Mouse (Mus musculus) embryonic facial prominence, embryonic 12.5 days (tissue): ENCODE results near the gene Fmo6. TPM values are rescaled to one million over a fixed set of nuclear protein-coding genes. Genes with fewer than 3 reads are reported as not detected.

Source experiments
- ATAC-seq: fragments of 200-750 bp; cut with Nextera tagmentation; 2 replicates; pipeline ENCODE4 v1.8.0; 2017; ENCODE audit not compliant: insufficient number of reproducible peaks, insufficient read depth, low FRiP score, low TSS enrichment
- H3K27ac ChIP-seq: fragments of 300-500 bp; sonication (generic); 2 replicates; pipeline ENCODE4 v1.5.1; 2016; ENCODE audit warnings: mild to moderate bottlenecking
- H3K27me3 ChIP-seq: fragments of 300-500 bp; sonication (generic); 2 replicates; pipeline ENCODE4 v1.6.1; 2016; ENCODE audit warnings: mild to moderate bottlenecking, moderate library complexity
- H3K36me3 ChIP-seq: fragments of 300-500 bp; sonication (generic); 2 replicates; pipeline ENCODE4 v1.6.1; 2016; ENCODE audit warnings: mild to moderate bottlenecking
- H3K4me1 ChIP-seq: fragments of 300-500 bp; sonication (generic); 2 replicates; pipeline ENCODE4 v1.6.1; 2016
- H3K4me2 ChIP-seq: fragments of 300-500 bp; sonication (generic); replicated peaks from 2 replicates; pipeline ENCODE4 v1.6.1; 2016; ENCODE audit warnings: mild to moderate bottlenecking, moderate library complexity
- H3K4me3 ChIP-seq: fragments of 300-500 bp; sonication (generic); 2 replicates; pipeline ENCODE4 v1.5.1; 2016; ENCODE audit warnings: mild to moderate bottlenecking
- H3K9ac ChIP-seq: fragments of 300-500 bp; sonication (generic); 2 replicates; pipeline ENCODE4 v1.6.1; 2016; ENCODE audit warnings: mild to moderate bottlenecking, moderate library complexity
- H3K9me3 ChIP-seq: fragments of 300-500 bp; sonication (generic); 2 replicates; pipeline ENCODE4 v1.6.1; 2016; ENCODE audit warnings: mild to moderate bottlenecking, moderate library complexity
- WGBS: fragments of 180-500 bp; shearing (Covaris S2); methylation state at CpG from one replicate; pipeline ENCODE4 v1.1.7; 2016; 5-methylcytosine and 5-hydroxymethylcytosine counted together
- polyA plus RNA-seq: library from polyadenylated mRNA; unstranded; fragments of >200 nt; fragmentation: Nextera tagmentation; extraction: Ambion mirVana; gene quantifications from 2 replicates; pipeline ENCODE4 v1.2.1, GENCODE M21; 2016

Fmo6 gene
- polyA plus RNA-seq, 1 experiment from 2014 or later = 0.15 TPM

GRCm38 (mm10) chr1:162937970-162938695 lies 818 bp upstream of the Fmo6 start:
- H3K27me3 ChIP-seq = no peaks in the 10 kb centered on the region
- no peak for ATAC-seq
- WGBS = 63% methylated on average over 5 of the region's 5 CpGs
- peaks cover 7% of the 10 kb centered on the region; the same call in 1 of the 2 replicates for H3K4me1 ChIP-seq
- no peak overlapping the region for H3K9ac ChIP-seq
- no peak overlapping the region for H3K27ac ChIP-seq
- H3K36me3 ChIP-seq = no peaks in the 10 kb centered on the region
- H3K9me3 ChIP-seq = no peaks in the 10 kb centered on the region
- H3K4me2 ChIP-seq = no peak overlapping the region
- no peak overlapping the region for H3K4me3 ChIP-seq

- H3K36me3 ChIP-seq = no peaks in the 10 kb centered on the region
- 45% methylated on average over 4 of the region's 4 CpGs for WGBS
- H3K4me1 ChIP-seq = peaks cover 7% of the 10 kb centered on the region; the same call in 1 of the 2 replicates
- no peak overlapping the region for H3K4me2 ChIP-seq
- no peaks in the 10 kb centered on the region for H3K27me3 ChIP-seq
- no peak overlapping the region for H3K9ac ChIP-seq
- no peak for ATAC-seq
- no peak overlapping the region for H3K4me3 ChIP-seq
- no peaks in the 10 kb centered on the region for H3K9me3 ChIP-seq
- H3K27ac ChIP-seq = no peak overlapping the region
Observed at GRCm38 (mm10) chr1:162934374-162935012, 2.8 kb downstream of the Fmo6 start.

GRCm38 (mm10) chr1:162932386-162932785 lies 4.9 kb downstream of the Fmo6 start:
- Histone ChIP-seq H3K9me3 (no peaks in the 10 kb centered on the region), H3K36me3 (no peaks in the 10 kb centered on the region), H3K27me3 (no peaks in the 10 kb centered on the region), H3K4me1 (peaks cover 7% of the 10 kb centered on the region; the same call in 1 of the 2 replicates), H3K4me3 (no peak overlapping the region), H3K4me2 (no peak overlapping the region), H3K9ac (no peak overlapping the region), H3K27ac (no peak overlapping the region)
- no peak for ATAC-seq
- WGBS = 86% methylated on average over 4 of the region's 4 CpGs

GRCm38 (mm10) chr1:162931880-162932279 lies 5.4 kb downstream of the Fmo6 start:
- ATAC-seq = no peak
- WGBS = 68% methylated on average over 5 of the region's 5 CpGs
- H3K4me3 ChIP-seq = no peak overlapping the region
- no peak overlapping the region for H3K27ac ChIP-seq
- H3K9ac ChIP-seq = no peak overlapping the region
- H3K4me2 ChIP-seq = no peak overlapping the region
- H3K4me1 ChIP-seq = peaks cover 7% of the 10 kb centered on the region; the same call in 1 of the 2 replicates
- no peaks in the 10 kb centered on the region for H3K36me3 ChIP-seq
- H3K9me3 ChIP-seq = no peaks in the 10 kb centered on the region
- no peaks in the 10 kb centered on the region for H3K27me3 ChIP-seq

GRCm38 (mm10) chr1:162931310-162931875 lies 5.9 kb downstream of the Fmo6 start:
- Histone ChIP-seq H3K9me3 (no peaks in the 10 kb centered on the region), H3K4me1 (peaks cover 7% of the 10 kb centered on the region; the same call in 1 of the 2 replicates), H3K27me3 (no peaks in the 10 kb centered on the region), H3K27ac (no peak overlapping the region), H3K4me3 (no peak overlapping the region), H3K4me2 (no peak overlapping the region), H3K9ac (no peak overlapping the region), H3K36me3 (no peaks in the 10 kb centered on the region)
- WGBS = 72% methylated on average over 4 of the region's 4 CpGs
- ATAC-seq = no peak

- peaks cover 7% of the 10 kb centered on the region; the same call in 1 of the 2 replicates for H3K4me1 ChIP-seq
- no peaks in the 10 kb centered on the region for H3K27me3 ChIP-seq
- 79% methylated on average over 2 of the region's 2 CpGs for WGBS
- H3K36me3 ChIP-seq = no peaks in the 10 kb centered on the region
- no peak overlapping the region for H3K9ac ChIP-seq
- H3K4me3 ChIP-seq = no peak overlapping the region
- no peak overlapping the region for H3K27ac ChIP-seq
- ATAC-seq = no peak
- no peak overlapping the region for H3K4me2 ChIP-seq
- H3K9me3 ChIP-seq = no peaks in the 10 kb centered on the region
Observed at GRCm38 (mm10) chr1:162930631-162931030, 6.7 kb downstream of the Fmo6 start.

GRCm38 (mm10) chr1:162929146-162929545 lies 8.2 kb downstream of the Fmo6 start:
- no peak for ATAC-seq
- no peak overlapping the region for H3K4me2 ChIP-seq
- no peaks in the 10 kb centered on the region for H3K9me3 ChIP-seq
- H3K4me1 ChIP-seq = peaks cover 1% of the 10 kb centered on the region; the same call in 1 of the 2 replicates
- H3K4me3 ChIP-seq = no peak overlapping the region
- H3K9ac ChIP-seq = no peak overlapping the region
- H3K27me3 ChIP-seq = no peaks in the 10 kb centered on the region
- H3K36me3 ChIP-seq = no peaks in the 10 kb centered on the region
- 82% methylated on average over 3 of the region's 3 CpGs for WGBS
- no peak overlapping the region for H3K27ac ChIP-seq

- H3K27ac ChIP-seq = no peak overlapping the region
- 73% methylated on average over 1 of the region's 1 CpGs for WGBS
- H3K4me2 ChIP-seq = no peak overlapping the region
- H3K4me3 ChIP-seq = no peak overlapping the region
- H3K27me3 ChIP-seq = no peaks in the 10 kb centered on the region
- no peak for ATAC-seq
- H3K9ac ChIP-seq = no peak overlapping the region
- no peaks in the 10 kb centered on the region for H3K9me3 ChIP-seq
- H3K36me3 ChIP-seq = no peaks in the 10 kb centered on the region
- H3K4me1 ChIP-seq = no peaks in the 10 kb centered on the region
Observed at GRCm38 (mm10) chr1:162925121-162925520, 12.2 kb downstream of the Fmo6 start.

- WGBS = 80% methylated on average over 8 of the region's 8 CpGs
- Histone ChIP-seq H3K9ac (no peak overlapping the region), H3K4me1 (no peaks in the 10 kb centered on the region), H3K4me2 (no peak overlapping the region), H3K27ac (no peak overlapping the region), H3K27me3 (no peaks in the 10 kb centered on the region), H3K4me3 (no peak overlapping the region), H3K9me3 (no peaks in the 10 kb centered on the region), H3K36me3 (no peaks in the 10 kb centered on the region)
- no peak for ATAC-seq
Observed at GRCm38 (mm10) chr1:162916661-162917060, 20.7 kb downstream of the Fmo6 start.

- Histone ChIP-seq H3K36me3 (no peaks in the 10 kb centered on the region), H3K4me1 (no peaks in the 10 kb centered on the region)
- WGBS = 87% methylated on average over 4 of the region's 4 CpGs
Observed at GRCm38 (mm10) chr1:162914932-162915556, 22.3 kb downstream of the Fmo6 start.

GRCm38 (mm10) chr1:162912085-162912484 lies 25.2 kb downstream of the Fmo6 start:
- Histone ChIP-seq H3K27me3 (no peaks in the 10 kb centered on the region), H3K4me1 (no peaks in the 10 kb centered on the region), H3K36me3 (no peaks in the 10 kb centered on the region), H3K4me2 (no peak overlapping the region), H3K27ac (no peak overlapping the region), H3K9ac (no peak overlapping the region), H3K4me3 (no peak overlapping the region), H3K9me3 (no peaks in the 10 kb centered on the region)
- ATAC-seq = no peak

More at GRCm38 (mm10) chr1:162914932-162915556, 22.3 kb downstream of the Fmo6 start:
- H3K4me3 ChIP-seq = no peak overlapping the region
- H3K4me2 ChIP-seq = no peak overlapping the region
- no peak overlapping the region for H3K9ac ChIP-seq
- no peak for ATAC-seq
- no peaks in the 10 kb centered on the region for H3K27me3 ChIP-seq
- no peaks in the 10 kb centered on the region for H3K9me3 ChIP-seq
- H3K27ac ChIP-seq = no peak overlapping the region
